In the genomic region with DNA sequence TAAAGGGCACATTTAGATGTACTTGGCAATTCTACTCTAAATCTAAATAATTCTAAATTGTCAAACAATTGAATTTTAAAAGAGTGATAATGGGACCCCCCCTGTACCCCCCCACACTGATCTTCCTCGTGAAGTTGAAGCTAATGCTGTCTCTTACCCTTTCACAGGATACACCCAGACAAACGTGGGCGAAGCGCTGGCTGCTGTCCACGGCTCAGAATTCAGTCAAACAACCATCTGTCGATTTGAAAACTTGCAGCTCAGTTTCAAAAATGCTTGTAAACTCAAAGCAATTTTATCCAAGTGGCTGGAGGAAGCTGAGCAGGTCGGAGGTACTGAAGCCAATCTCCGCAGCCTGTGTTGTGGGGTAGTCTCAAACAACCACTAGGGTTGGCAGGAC, we compare ENCODE assay signal across 15 mouse cellular contexts. TPM values are rescaled to one million over a fixed set of nuclear protein-coding genes. Genes with fewer than 3 reads are reported as not detected.
DNase-seq lines count a peak whose midpoint lies in the region; ATAC-seq and TF ChIP-seq lines count a peak whose summit lies in the region.
"Had no signal": no experiment of that assay in that cellular context is flagged by ENCODE, and none has a peak within 500 bp of the region (broad histone marks: within the 10 kb centered on the region; RNA-seq: fewer than 3 reads in every experiment).

No protein-coding gene starts in this region.

- no peak overlapping the region for H3K9ac ChIP-seq in lung, embryonic 14.5 days
- no peak overlapping the region for H3K9ac ChIP-seq in kidney, embryonic 14.5 days (ENCODE audit: low read depth, low read length)
- H3K9ac ChIP-seq: kidney, embryonic 15.5 days had no signal

- peak; percentile 15 for DNase-seq in lung, embryonic 14.5 days
- DNase-seq in lung, adult 18-20 months, result no peak
- peak; percentile 83 to 88 for DNase-seq in frontal cortex, postnatal 36 days (ENCODE audit: low spot score in 2 of 2)
- DNase-seq in left cerebral cortex, adult 8-10 months (ENCODE audit: low spot score in 2 of 2), result peak; percentile 51 to 69
- no peak for DNase-seq in spleen, adult 18-20 months
- DNase-seq in adrenal gland, adult 2 months, result no peak
- no peak for DNase-seq in embryo, embryonic 10 days (ENCODE audit: low spot score)
- DNase-seq: gastrocnemius, postnatal 36 days; retina, postnatal 1 day had no signal

- WGBS in lung, embryonic 14.5 days, result 52% methylated on average over 8 of the region's 8 CpGs
- 69% methylated on average over 8 of the region's 8 CpGs for WGBS in kidney, embryonic 14.5 days

- no peak overlapping the region for H3K27ac ChIP-seq in lung, embryonic 14.5 days (ENCODE audit: low read depth)
- H3K27ac ChIP-seq in kidney, embryonic 14.5 days (ENCODE audit: low read depth, low read length), result no peak overlapping the region
- H3K27ac ChIP-seq: kidney, embryonic 15.5 days; macrophage had no signal

- no peaks in the 10 kb centered on the region for H3K4me1 ChIP-seq in lung, embryonic 14.5 days (ENCODE audit: insufficient read depth)
- H3K4me1 ChIP-seq in kidney, embryonic 14.5 days (ENCODE audit: control insufficient read depth, insufficient read depth, low read length), result no peaks in the 10 kb centered on the region
- H3K4me1 ChIP-seq: kidney, embryonic 15.5 days had no signal

- H3K4me3 ChIP-seq in lung, embryonic 14.5 days (ENCODE audit: low read depth, low read length), result no peak overlapping the region
- H3K4me3 ChIP-seq in kidney, embryonic 14.5 days (ENCODE audit: low read length), result no peak overlapping the region
- H3K4me3 ChIP-seq: kidney, embryonic 15.5 days had no signal

- no peaks in the 10 kb centered on the region for H3K9me3 ChIP-seq in lung, embryonic 14.5 days (ENCODE audit: low read depth, low read length)
- H3K9me3 ChIP-seq in kidney, embryonic 14.5 days (ENCODE audit: control insufficient read depth, low read length), result no peaks in the 10 kb centered on the region
- H3K9me3 ChIP-seq: kidney, embryonic 15.5 days had no signal

- H3K4me2 ChIP-seq in lung, embryonic 14.5 days, result no peak overlapping the region
- no peak overlapping the region for H3K4me2 ChIP-seq in kidney, embryonic 14.5 days (replicated peaks; ENCODE audit: low read depth, low read length)
- H3K4me2 ChIP-seq: kidney, embryonic 15.5 days had no signal

- no peak for ATAC-seq in lung, embryonic 14.5 days (ENCODE audit: insufficient read depth)
- no peak for ATAC-seq in kidney, embryonic 14.5 days (ENCODE audit: low FRiP score, low TSS enrichment)

- no peaks in the 10 kb centered on the region for H3K36me3 ChIP-seq in lung, embryonic 14.5 days (ENCODE audit: insufficient read depth)
- no peaks in the 10 kb centered on the region for H3K36me3 ChIP-seq in kidney, embryonic 14.5 days (ENCODE audit: control insufficient read depth, insufficient read depth, low read length)
- H3K36me3 ChIP-seq: kidney, embryonic 15.5 days had no signal

- TF ChIP-seq CTCF in lung, embryonic 14.5 days (IDR thresholded peaks at IDR 0.05; ENCODE audit: low read depth), result no peak

- H3K27me3 ChIP-seq in lung, embryonic 14.5 days (ENCODE audit: insufficient read depth, low read length), result no peaks in the 10 kb centered on the region
- H3K27me3 ChIP-seq in kidney, embryonic 14.5 days (ENCODE audit: control insufficient read depth, insufficient read depth, low read length), result no peaks in the 10 kb centered on the region
- H3K27me3 ChIP-seq: kidney, embryonic 15.5 days had no signal

RNA-seq across cellular contexts. Expression of a gene that starts 11.4 kb away (rescaled TPM):
- not detected in 2 replicates for polyA plus RNA-seq in lung, embryonic 14.5 days (2014; fragmentation: Nextera tagmentation; extraction: Ambion mirVana)
- not detected for total RNA-seq in left cerebral cortex, adult 8-10 months (2022)
- total RNA-seq in adrenal gland, adult 2 months (2021), result not detected
- polyA plus RNA-seq in adrenal gland, adult 2 months (2012; rRNA removed), result not detected in 2 replicates
- polyA plus RNA-seq in kidney, embryonic 14.5 days (2014; fragmentation: Nextera tagmentation; extraction: Ambion mirVana), result not detected in 2 replicates
- total RNA-seq: gastrocnemius, postnatal 36 days; hematopoietic stem cell, adult 5-6 weeks; liver, adult 2 months had no signal
- polyA plus RNA-seq: embryonic facial prominence, embryonic 11.5 days; kidney, embryonic 15.5 days; liver, adult 2 months; macrophage had no signal

RNA-seq across cellular contexts. Expression of a gene that starts 30.9 kb away (rescaled TPM):
- polyA plus RNA-seq in lung, embryonic 14.5 days (2014; fragmentation: Nextera tagmentation; extraction: Ambion mirVana), result 79.5 and 81.6 TPM in 2 replicates
- 10 to 100 TPM; 60.2 to 63.4 (median 61.8) TPM for total RNA-seq in left cerebral cortex, adult 8-10 months (2022)
- 10 to 100 TPM; 47.6 to 60.1 TPM for total RNA-seq in adrenal gland, adult 2 months (2021)
- polyA plus RNA-seq in adrenal gland, adult 2 months (2012; rRNA removed), result 42.8 and 45.2 TPM in 2 replicates
- 86.0 and 91.9 TPM in 2 replicates for polyA plus RNA-seq in kidney, embryonic 14.5 days (2014; fragmentation: Nextera tagmentation; extraction: Ambion mirVana)

Comparison
In these comparisons a context has a peak if more than half of its experiments do, and no peak if none do; other contexts are left out.
1. DNase-seq: peak in lung, embryonic 14.5 days (single experiment), frontal cortex, postnatal 36 days (2 of 2) and left cerebral cortex, adult 8-10 months (2 of 2); none in lung, adult 18-20 months (0 of 2), spleen, adult 18-20 months (0 of 2), adrenal gland, adult 2 months (single experiment) and embryo, embryonic 10 days (single experiment).